Mouse (Mus musculus): Measurements from ENCODE around the gene Prdm2.

Prdm2 gene

GRCm38 (mm10) chr4:143212341-143213174, at the start of gene Prdm2:
TSS of gene Prdm2 (minus strand) at chr4:143212995.
- DNase-seq (ENCODE audit: extremely low spot score, low spot score): peak; percentile 86

GRCm38 (mm10) chr4:143259718-143260349, 47.0 kb upstream of the Prdm2 start:
- DNase-seq (ENCODE audit: extremely low spot score, low spot score): no peak

GRCm38 (mm10) chr4:143258517-143258916, 45.7 kb upstream of the Prdm2 start:
- peak; percentile 89 for DNase-seq (ENCODE audit: extremely low spot score, low spot score)

- DNase-seq (ENCODE audit: extremely low spot score, low spot score): no peak
Observed at GRCm38 (mm10) chr4:143257971-143258370, 45.2 kb upstream of the Prdm2 start.

GRCm38 (mm10) chr4:143255541-143255940, 42.7 kb upstream of the Prdm2 start:
- no peak for DNase-seq (ENCODE audit: extremely low spot score, low spot score)

- no peak for DNase-seq (ENCODE audit: extremely low spot score, low spot score)
Observed at GRCm38 (mm10) chr4:143253356-143253755, 40.6 kb upstream of the Prdm2 start.

- no peak for DNase-seq (ENCODE audit: extremely low spot score, low spot score)
Observed at GRCm38 (mm10) chr4:143248050-143248449, 35.3 kb upstream of the Prdm2 start.

GRCm38 (mm10) chr4:143241294-143241693, 28.5 kb upstream of the Prdm2 start:
- DNase-seq (ENCODE audit: extremely low spot score, low spot score): no peak

GRCm38 (mm10) chr4:143239615-143240201, 26.9 kb upstream of the Prdm2 start:
- no peak for DNase-seq (ENCODE audit: extremely low spot score, low spot score)

- DNase-seq (ENCODE audit: extremely low spot score, low spot score): no peak
Observed at GRCm38 (mm10) chr4:143239117-143239516, 26.3 kb upstream of the Prdm2 start.

- DNase-seq (ENCODE audit: extremely low spot score, low spot score): peak; percentile 45
Observed at GRCm38 (mm10) chr4:143238241-143239031, 25.6 kb upstream of the Prdm2 start.

GRCm38 (mm10) chr4:143231790-143232422, 19.1 kb upstream of the Prdm2 start:
- no peak for DNase-seq (ENCODE audit: extremely low spot score, low spot score)

- DNase-seq (ENCODE audit: extremely low spot score, low spot score): no peak
Observed at GRCm38 (mm10) chr4:143231110-143231509, 18.3 kb upstream of the Prdm2 start.

- no peak for DNase-seq (ENCODE audit: extremely low spot score, low spot score)
Observed at GRCm38 (mm10) chr4:143227976-143228375, 15.2 kb upstream of the Prdm2 start.

- DNase-seq (ENCODE audit: extremely low spot score, low spot score): no peak
Observed at GRCm38 (mm10) chr4:143225886-143226285, 13.1 kb upstream of the Prdm2 start.

GRCm38 (mm10) chr4:143219316-143219751, 6.5 kb upstream of the Prdm2 start:
- DNase-seq (ENCODE audit: extremely low spot score, low spot score): peak; percentile 30

- no peak for DNase-seq (ENCODE audit: extremely low spot score, low spot score)
Observed at GRCm38 (mm10) chr4:143218858-143219257, 6.1 kb upstream of the Prdm2 start.

- no peak for DNase-seq (ENCODE audit: extremely low spot score, low spot score)
Observed at GRCm38 (mm10) chr4:143217189-143217588, 4.4 kb upstream of the Prdm2 start.

GRCm38 (mm10) chr4:143214221-143214797, 1.5 kb upstream of the Prdm2 start:
- no peak for DNase-seq (ENCODE audit: extremely low spot score, low spot score)

- no peak for DNase-seq (ENCODE audit: extremely low spot score, low spot score)
Observed at GRCm38 (mm10) chr4:143213571-143213970, 776 bp upstream of the Prdm2 start.

- no peak for DNase-seq (ENCODE audit: extremely low spot score, low spot score)
Observed at GRCm38 (mm10) chr4:143213175-143213479, 332 bp upstream of the Prdm2 start.

Measured in neural tube, embryonic 10.5 days (tissue).